Mouse (Mus musculus): ENCODE measurements around the gene Vgll2. TPM values are rescaled to one million over a fixed set of nuclear protein-coding genes. Genes with fewer than 3 reads are reported as not detected.

Gene Vgll2
- polyA plus RNA-seq (2015; fragmentation: Nextera tagmentation; extraction: Ambion mirVana), result not detected in 2 replicates

DNA sequence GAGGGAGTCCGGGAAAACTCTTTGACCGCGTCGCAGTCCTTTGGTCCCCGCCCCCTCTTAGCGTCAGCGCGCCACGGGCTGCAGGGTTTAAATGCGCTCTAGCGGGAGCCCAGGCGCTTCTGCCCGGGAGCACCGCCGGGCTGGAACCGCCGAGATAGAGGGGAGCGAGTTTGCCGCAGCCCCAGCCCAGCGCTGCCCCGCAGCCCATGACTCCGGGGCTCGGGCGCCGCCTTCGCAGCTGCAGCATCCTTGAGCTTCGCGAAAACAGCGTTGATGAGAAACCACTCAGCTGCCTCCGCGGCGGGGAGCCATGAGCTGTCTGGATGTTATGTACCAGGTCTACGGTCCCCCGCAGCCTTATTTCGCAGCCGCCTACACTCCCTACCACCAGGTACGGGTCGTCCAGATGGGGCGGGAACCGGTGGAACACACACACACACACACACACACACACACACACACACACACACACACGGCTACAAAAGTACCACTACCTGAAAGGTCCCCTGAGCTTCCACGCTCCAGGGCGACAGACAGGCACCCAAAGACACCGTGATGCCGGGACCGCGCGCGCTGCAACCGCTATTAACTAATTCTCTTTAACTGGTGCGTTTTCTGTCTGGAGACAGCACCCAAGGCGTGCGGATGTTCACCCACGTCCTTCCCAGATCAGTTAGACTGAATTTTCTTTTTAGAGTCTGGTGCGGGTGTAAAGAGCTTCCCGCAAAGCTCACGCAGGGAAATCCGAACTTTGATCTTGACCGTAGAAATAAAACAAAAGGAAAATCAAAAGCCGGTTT, at the start of gene Vgll2:
Vgll2 (plus strand) TSS at position 90 of the 800 bp plus-strand sequence.

Other genes with a start within 250 kb of the Vgll2 start
- gene Ros1, start 172.7 kb downstream of the Vgll2 start, polyA plus RNA-seq (2015; fragmentation: Nextera tagmentation; extraction: Ambion mirVana), result not detected in 2 replicates
- gene Dcbld1, start 211.1 kb downstream of the Vgll2 start, polyA plus RNA-seq (2015; fragmentation: Nextera tagmentation; extraction: Ambion mirVana), result 2.8 and 3.1 TPM in 2 replicates

All from spleen, postnatal 0 days (tissue).